Mouse (Mus musculus): Measurements from ENCODE around the gene Tceanc.

The Tceanc gene

DNA sequence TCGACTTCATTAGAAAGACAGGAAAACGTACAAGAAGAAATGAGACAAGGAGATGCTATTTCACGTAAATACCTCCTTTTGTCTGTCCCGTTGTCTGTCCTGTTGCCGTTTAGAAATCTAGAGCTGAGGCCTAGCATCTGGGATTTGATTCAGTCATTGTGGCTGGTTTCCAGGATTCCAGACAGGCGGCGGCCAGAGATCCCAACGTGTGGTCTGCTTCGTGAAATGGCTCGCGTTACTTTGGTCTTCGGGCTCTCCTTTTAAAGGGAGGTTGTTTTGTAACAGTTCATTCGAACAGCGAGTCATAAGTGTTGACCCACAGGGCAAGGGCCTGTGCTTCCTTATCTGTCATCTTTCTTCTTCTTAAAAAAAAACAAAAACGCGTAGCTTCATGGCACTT lies at the start of gene Tceanc:
TSS of gene Tceanc (minus strand) at position 223 of the 400 bp plus-strand sequence.
- DNase-seq (ENCODE audit: low spot score in 2 of 2), result no peak

DNA sequence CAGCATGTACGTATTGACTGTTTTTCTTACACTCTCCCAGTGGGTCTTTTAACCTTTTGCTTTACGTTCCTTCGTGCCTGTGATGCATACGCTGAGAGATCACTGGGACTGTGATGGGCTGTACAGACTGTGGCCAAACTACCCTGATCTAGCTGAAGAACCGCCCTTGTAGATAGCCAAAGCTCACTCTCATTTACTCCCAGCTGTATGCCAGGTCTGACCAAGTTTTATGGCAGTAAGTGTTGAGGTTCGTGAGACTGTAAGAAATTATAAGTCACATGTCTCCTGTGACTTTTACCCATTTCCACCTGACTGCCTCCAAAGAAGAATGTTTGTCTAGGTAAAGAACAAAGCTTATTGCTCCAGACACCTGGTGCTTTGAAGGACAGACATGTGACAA lies 47.6 kb upstream of the Tceanc start:
- DNase-seq (ENCODE audit: low spot score in 2 of 2), result no peak

- DNase-seq (ENCODE audit: low spot score in 2 of 2), result no peak
These were observed 47.0 kb upstream of the Tceanc start for GRCm38 (mm10) chrX:166565401-166565800.

DNA sequence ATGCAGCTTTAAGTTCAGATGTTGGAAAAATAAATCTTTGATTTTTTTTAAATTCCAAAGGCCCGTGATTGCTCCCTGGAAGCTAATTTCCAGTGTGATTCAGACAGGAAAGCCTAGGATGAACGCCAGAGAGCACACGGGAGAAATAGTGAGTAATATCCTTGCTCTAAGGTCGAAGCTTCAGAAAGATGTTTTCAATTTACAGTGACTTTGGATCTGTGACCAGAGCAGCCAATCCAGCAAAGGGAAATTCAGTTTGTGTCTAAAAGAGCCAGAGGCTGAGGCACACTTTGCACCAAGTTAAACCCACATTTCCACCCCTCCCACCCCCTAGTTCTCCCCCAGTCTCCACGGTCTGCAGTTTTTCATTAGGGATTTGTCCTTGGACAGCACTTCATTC lies 46.5 kb upstream of the Tceanc start:
- DNase-seq (ENCODE audit: low spot score in 2 of 2), result no peak

DNA sequence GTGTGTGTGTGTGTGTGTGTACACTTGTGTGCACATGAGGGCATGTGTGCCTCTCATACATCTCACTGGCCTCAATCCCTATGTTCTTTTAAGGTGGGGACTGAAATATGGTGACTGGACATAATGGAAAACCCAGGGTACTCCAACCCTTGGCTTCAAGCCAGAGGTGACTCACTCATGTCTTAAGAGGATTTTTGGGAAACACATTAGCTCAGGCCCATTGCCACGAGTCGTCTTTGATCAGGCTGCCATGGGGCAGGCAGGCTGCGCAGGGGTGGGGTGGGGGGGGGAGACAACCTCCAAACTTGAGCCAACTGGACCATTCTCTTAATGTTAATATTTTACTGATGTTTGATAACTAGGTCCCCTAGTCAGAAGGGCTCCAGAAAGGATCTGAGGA lies 41.0 kb upstream of the Tceanc start:
- DNase-seq (ENCODE audit: low spot score in 2 of 2), result no peak

DNA sequence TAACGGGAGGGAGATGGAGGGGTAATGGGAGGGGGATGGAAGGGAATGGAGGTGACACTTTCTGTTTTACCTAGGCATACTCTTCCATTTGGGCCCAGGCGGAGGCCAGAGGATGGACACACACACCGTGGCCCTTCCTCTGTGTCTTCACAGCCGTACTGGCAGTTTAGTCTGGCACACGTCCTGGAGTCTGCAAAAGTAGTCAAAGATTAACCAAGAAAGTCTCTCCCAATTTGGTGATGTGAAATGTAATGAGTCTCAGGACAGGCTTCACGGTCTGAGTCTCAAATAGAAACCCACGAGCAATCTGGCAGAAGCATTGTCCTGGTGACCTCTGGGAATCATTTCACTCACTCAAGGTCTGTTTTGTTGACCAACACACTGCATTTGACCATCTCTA lies 34.0 kb upstream of the Tceanc start:
- no peak for DNase-seq (ENCODE audit: low spot score in 2 of 2)

- DNase-seq (ENCODE audit: low spot score in 2 of 2), result no peak
These were observed 28.1 kb upstream of the Tceanc start for GRCm38 (mm10) chrX:166546495-166546894.

- no peak for DNase-seq (ENCODE audit: low spot score in 2 of 2)
These were observed 16.8 kb upstream of the Tceanc start for GRCm38 (mm10) chrX:166535138-166535537.

DNA sequence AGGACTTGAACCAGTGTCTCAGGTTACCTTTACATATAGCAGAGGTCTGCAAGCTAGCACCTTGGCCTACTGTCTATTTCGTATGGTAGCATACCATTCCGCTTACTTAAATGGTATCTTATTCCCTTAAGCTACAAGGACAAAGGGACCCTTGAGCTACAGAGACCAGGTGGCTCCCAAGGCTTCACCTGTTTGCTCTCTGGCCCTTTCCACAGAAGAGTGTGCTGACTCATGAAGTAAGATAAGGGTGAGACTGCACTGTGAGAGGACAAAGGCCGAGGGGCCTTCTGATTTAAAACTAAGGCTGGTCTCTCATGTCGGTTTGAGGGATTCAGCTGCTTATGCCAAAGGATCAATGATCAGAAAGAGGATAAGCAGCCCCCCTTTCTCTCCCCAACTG lies 15.1 kb upstream of the Tceanc start:
- DNase-seq (ENCODE audit: low spot score in 2 of 2), result no peak

- no peak for DNase-seq (ENCODE audit: low spot score in 2 of 2)
These were observed 13.3 kb upstream of the Tceanc start for GRCm38 (mm10) chrX:166531671-166532070.

- no peak for DNase-seq (ENCODE audit: low spot score in 2 of 2)
These were observed 9.8 kb upstream of the Tceanc start for GRCm38 (mm10) chrX:166528126-166528525.

DNA sequence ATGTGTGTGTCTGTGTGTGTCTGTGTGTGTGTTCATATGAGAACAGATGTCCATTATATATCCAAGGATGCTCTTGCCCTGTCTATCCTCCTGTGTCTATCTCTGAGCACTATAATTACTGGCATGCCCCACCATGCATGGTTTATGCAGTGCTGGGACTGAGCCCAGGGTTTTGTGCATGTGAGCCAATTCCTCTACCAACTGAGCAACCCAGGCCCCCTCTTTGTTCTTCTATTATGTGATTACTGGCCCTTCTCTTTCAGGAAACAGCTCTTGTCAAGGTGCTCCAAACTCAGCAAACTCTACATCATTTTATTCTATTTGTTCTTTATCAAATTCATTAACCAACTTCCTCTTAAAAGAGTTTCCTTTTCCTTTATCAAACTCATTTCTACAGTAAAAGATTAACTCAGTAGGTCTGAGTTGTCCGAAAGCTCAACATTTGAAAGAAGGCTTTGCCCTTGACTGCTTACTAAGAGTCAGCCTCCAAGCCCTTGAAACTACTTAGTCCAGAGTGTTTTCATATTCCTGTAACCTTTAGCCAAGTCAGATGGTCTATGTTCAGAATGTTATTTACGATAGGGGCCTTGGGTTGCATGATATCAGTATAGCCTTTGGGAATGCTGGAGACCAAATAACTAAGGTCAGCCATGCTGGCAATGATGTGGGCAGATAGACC lies 7.4 kb upstream of the Tceanc start:
- no peak for DNase-seq (ENCODE audit: low spot score in 2 of 2)

DNA sequence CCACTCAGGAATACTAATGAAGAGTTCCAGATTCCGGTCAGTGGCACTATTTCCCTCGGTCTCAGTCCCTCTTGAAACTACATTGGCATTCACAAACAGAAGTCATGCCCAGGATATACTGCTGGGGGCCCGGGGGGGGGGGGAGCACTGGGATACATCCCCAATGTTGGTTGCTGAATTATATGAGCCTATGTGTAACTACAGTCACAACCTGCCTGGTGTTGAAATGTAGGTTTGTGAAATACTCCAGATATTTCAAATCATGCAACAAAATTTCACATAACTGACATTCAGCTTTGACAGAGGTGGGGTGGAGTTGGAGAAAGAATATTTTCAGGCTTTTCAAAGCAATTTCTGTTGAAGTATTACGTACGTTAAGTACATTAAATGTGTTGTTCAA lies 2.4 kb upstream of the Tceanc start:
- no peak for DNase-seq (ENCODE audit: low spot score in 2 of 2)

DNA sequence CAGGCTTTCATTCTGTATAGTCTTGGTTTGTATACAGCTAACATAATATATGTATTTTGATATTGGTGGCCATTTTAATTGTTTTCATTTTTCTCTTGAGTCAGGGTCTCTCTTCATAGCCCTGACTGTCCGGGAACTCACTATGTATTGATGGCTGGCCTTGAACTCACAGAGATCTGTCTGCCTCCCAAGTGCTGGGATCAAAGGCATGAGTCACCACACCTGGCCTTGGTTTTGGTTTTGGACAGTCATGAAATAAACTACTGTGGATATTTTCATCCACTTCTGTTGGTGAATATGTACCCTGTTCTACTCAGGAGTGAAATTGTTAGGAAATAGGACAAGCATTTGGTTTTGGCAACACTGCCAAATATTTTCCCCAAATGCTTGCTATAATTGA lies 1.7 kb downstream of the Tceanc start:
- no peak for DNase-seq (ENCODE audit: low spot score in 2 of 2)

DNA sequence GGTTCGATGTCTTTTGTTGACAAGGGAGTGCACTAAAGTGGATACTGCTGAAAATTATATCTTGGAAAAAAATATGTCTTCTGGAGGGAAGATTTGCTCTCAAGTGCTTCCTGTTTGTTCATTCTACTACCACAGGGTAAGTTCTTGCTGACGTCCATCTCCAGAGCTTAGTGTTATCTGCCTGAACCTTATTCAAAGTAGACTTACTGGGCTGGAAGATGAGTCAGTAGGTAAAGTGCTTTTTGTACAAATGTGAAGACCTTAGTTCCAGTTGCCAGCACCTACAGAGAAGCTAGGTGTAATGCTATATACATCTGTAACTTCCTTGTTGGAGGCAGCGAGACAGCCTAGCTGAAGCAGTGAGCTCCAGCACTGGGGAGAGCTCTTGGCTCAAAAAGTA lies 2.4 kb downstream of the Tceanc start:
- DNase-seq (ENCODE audit: low spot score in 2 of 2), result no peak

GRCm38 (mm10) chrX:166514035-166514434 lies 4.3 kb downstream of the Tceanc start:
- peak in 1 of 2 experiments; percentile 17 for DNase-seq (ENCODE audit: low spot score in 2 of 2)

- no peak for DNase-seq (ENCODE audit: low spot score in 2 of 2)
These were observed 6.3 kb downstream of the Tceanc start for GRCm38 (mm10) chrX:166512071-166512470.

GRCm38 (mm10) chrX:166511107-166511506 lies 7.3 kb downstream of the Tceanc start:
- DNase-seq (ENCODE audit: low spot score in 2 of 2), result no peak

- DNase-seq (ENCODE audit: low spot score in 2 of 2), result peak; percentile 92 to 95
These were observed 8.3 kb downstream of the Tceanc start for GRCm38 (mm10) chrX:166509761-166510738.

- DNase-seq (ENCODE audit: low spot score in 2 of 2), result no peak
These were observed 13.9 kb downstream of the Tceanc start for GRCm38 (mm10) chrX:166504421-166504820.

- DNase-seq (ENCODE audit: low spot score in 2 of 2), result no peak
These were observed 18.7 kb downstream of the Tceanc start for GRCm38 (mm10) chrX:166499496-166500190.

DNA sequence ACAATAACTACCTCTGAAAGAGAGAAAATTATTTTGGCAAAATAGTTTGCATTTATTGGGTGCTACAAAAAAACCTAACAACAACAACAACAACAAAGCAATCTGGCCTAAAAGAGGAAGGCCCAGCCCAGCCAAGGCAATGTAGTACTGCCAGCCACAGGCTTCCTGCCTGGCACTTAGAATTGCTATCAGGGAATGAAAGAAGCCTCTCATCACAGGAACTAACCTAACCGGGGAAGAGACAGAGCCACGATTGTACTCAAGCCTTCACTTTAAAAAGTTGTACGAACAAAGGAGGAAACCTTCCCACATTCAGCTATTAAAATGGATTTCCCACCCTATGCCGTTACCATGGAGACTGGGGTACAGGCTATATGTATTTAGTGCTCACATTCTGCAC lies 20.6 kb downstream of the Tceanc start:
- DNase-seq (ENCODE audit: low spot score in 2 of 2), result no peak
